Mouse (Mus musculus) urinary bladder, postnatal 25 days (tissue): ENCODE measurements around the gene Eif3i.
"Not testable (repeated sequence)": the region's sequence is repeated elsewhere in the genome, so short reads cannot be mapped to it uniquely, and the experiment has no call there.

Experiments used
- DNase-seq: peaks from one replicate; pipeline ENCODE4 v3.0.0; 2022; ENCODE audit warnings: low spot score

Eif3i gene

DNA sequence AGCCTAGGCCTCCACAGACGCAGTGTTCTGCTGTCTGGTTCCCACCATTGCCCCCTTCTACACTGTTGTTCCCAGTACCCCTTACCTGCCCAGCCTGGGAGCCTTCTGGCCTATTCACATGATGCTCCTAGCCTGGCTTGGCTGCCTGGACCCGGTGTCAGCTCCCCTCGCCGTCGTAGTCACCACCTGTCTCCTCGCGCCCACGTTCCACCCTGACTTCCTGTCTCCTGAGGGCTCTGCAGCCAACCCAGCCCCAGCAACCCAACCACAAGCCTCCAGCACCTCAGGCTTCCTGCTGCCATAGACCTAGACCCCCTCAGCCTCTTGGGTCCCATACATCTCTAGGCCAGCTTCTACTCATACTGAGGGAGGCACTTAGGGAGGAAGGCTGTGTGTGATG, 27.0 kb downstream of the Eif3i start, which contains the start of gene Lck:
Lck (minus strand) TSS at position 212 of the 400 bp plus-strand sequence.
- DNase-seq: no peak

- DNase-seq: no peak
These were observed 27.4 kb downstream of the Eif3i start for GRCm38 (mm10) chr4:129573093-129573370.

- no peak for DNase-seq
These were observed 28.0 kb downstream of the Eif3i start for GRCm38 (mm10) chr4:129572236-129573092.

DNA sequence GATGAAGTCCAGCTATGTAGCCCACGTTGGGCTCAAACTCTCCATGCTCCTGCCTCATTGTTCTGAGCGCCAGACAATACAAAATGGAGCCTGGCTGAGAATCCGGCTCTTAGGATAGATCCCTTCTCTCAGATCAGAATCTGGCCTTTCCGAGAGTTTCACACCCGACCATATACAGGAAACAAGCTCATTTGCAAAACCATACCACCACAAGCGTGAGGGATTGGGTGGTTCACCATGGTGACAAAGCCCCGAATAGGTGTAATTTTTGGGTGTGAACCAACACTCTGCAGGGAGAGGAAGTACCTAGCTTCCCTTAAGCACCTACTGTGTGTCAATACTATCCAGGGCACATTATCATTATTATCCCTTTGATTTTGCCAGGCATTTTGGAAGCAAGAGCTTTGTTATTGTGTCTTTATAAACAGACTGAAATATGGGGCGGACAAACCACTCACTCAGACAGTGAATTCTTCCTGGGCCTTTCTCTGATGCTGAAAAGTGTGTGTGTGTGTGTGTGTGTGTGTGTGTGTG, 28.8 kb downstream of the Eif3i start:
- DNase-seq: no peak

DNA sequence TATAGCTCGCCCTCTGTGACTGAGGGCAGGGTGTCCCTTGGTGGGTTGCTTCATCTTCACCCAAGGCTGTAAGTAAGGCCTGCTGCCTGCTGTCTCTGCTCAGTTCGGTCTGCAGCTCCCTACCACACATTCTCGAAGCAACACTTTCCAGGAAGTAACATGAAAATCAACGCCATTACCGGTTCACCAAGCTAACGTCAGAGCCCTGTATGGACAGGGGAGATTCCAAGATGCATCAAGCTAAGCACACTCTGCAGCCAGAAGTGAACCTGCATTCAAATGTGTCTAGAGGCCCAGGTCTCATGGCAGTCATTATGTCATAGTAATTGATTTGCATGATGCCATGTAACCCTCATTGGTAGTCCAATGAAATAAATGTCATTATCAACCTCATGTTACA, 30.4 kb downstream of the Eif3i start:
- DNase-seq: no peak

GRCm38 (mm10) chr4:129568366-129568765, 32.1 kb downstream of the Eif3i start:
- no peak for DNase-seq

GRCm38 (mm10) chr4:129565139-129565538, 35.3 kb downstream of the Eif3i start:
- no peak for DNase-seq

DNA sequence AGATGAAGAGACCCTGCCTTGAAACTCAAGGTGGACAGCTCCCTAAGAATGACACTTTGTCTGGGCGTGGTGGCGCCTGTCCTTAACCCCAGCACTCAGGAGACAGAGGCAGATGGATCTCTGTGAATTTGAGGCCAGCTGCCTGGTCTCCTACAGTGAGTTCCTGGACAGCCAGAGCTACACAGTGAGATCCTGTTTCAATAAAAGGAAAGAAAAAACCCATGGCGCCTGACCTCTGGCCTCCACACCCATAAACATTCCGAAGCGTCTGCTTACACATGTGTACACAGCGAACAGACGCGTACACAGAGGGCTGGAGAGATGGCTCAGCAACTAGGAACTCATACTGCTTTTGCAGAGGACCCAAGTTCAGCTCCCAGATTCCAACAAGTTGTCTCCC, 36.7 kb downstream of the Eif3i start:
- no peak for DNase-seq

- DNase-seq: no peak
These were observed 39.3 kb downstream of the Eif3i start for GRCm38 (mm10) chr4:129561184-129561583.

GRCm38 (mm10) chr4:129558321-129558955, 42.0 kb downstream of the Eif3i start:
- no peak for DNase-seq

- no peak for DNase-seq
These were observed 43.1 kb downstream of the Eif3i start for GRCm38 (mm10) chr4:129557256-129557808.

DNA sequence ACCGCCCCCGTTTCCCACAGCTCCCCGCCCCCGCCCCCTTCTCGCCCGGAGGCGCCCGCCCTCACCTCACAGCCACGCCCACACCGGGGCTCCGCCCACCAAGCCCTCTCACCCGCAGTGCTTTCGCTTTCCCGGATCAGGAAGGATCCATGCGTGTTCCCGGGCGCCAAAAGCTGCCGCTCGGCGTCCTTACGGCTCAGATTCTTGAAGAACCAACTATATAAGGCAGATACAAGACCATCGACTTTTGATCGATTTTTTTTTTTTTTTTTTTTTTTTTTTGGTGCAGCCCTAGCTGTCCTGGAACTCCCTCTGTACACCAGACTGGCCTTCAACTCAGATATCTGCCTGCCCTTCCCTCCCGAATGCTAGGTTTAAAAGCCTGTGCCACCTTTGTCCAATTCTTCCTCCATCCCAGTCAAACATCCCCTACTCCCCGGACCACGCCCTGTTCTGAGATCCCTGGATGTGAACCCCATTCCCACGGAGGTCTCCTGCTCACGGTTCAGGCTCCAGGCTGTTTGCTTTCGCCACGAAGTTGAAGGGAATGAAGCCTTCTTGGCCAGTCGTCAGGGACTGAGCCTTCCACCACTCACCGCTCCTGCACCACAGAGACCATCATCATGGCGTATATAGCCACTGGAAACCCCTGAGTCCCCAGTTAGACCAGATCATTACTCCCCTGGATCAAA, 43.8 kb downstream of the Eif3i start:
- DNase-seq: peak; percentile 93

DNA sequence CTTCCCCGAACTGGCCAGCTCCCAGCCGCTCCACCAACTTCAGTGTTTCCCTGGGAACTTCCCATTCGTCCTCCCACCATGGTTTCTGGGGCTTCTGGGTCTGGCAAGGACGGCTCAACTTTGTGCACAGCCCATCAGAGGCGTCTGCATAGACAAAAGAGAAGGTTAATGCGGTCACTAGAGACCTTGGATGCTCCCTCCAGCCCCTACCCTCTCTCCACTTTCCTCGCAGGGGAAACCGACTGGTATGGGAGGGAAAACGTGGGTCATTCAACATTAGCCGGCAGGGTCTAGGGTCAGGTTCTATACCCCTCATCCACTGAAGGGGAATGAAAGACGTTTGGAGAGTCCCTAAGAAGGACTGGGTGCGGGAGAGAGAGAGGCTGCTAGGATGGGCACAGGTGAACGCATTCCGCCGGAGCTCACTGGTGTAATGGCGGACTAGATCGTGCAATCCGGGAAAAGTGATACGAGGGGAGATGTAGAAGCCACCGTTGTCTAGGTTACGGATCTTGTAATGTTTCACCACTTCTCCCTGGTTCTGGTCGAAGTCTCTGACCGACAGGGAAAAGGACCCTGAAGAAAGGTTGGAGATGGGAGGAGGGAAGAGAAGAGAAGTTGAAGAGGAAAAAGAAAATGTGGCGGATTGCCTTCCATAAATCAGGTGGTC, 44.5 kb downstream of the Eif3i start:
- peak; percentile 19 for DNase-seq

GRCm38 (mm10) chr4:129555421-129555861, 45.0 kb downstream of the Eif3i start:
- DNase-seq: peak; percentile 57

DNA sequence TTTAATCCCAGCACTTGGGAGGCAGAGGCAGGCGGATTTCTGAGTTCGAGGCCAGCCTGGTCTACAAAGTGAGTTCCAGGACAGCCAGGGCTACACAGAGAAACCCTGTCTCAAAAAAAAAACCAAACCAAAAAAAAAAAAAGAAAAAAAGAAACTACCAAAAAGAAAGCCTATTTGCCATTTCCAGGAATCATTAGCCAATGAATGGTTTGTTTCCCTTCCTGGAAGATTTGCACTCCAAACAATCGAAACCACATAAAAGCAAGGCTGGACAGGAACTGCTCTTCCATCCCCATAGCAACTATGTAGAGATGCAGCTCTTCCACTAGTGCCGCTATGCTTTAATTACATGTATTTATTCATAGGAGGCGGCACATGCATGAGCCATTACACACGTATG, 45.9 kb downstream of the Eif3i start:
- DNase-seq: not testable (repeated sequence)

DNA sequence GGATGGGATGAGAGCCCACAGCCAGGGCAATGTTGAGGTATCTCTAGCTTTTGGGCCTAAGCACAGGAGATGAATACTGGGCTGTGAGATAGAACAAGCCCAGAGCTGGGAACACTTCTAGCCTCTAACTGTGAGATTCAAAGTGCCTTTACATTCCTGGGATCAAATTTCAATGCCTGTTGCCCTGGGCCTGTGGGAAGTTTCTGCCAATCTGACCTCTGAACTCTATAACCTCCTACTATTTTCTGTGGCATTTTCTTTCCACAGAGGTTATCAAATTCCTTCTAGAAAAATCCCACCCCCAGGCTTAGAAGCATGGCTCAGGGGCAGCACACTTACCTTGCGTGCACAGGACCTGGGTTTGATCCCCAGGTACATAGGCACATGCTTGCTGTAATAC, 50.2 kb downstream of the Eif3i start:
- DNase-seq: no peak

DNA sequence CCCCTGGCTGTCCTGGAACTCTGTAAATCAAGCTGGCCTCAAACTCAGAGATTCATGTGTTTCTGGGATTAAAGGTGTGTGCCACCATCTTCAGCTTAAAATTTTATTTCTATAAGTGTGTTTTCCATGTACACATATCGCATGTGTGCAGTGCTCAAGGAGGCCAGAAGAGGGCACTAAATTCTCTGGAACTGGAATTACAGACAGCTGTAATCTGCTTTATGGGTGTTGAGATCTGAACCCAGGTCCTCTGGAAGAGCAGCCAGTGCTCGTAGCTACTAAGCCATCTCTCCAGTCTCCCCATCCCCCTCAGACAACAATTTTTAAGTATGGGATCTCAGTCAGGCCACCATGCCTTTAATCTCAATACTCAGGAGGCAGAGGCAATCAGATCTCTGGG, 51.1 kb downstream of the Eif3i start:
- no peak for DNase-seq

GRCm38 (mm10) chr4:129547631-129548030, 52.8 kb downstream of the Eif3i start:
- not testable (repeated sequence) for DNase-seq

GRCm38 (mm10) chr4:129544106-129544505, 56.3 kb downstream of the Eif3i start:
- DNase-seq: no peak

- peak; percentile 98 for DNase-seq
These were observed 57.8 kb downstream of the Eif3i start, which contains the start of gene Hdac1 for GRCm38 (mm10) chr4:129542592-129543141. Gene Hdac1 (minus strand): TSS chr4:129542713.
